Mouse (Mus musculus) heart, postnatal 0 days (tissue): ENCODE measurements at regions not wholly inside any gene's neighbourhood (a gene's known extent, or its start where the extent isn't known, plus 50 kb on each side); places are given as distances from the start of the nearest gene placed in this dataset.

Experiments used
- CTCF ChIP-seq: IDR thresholded peaks from 2 replicates; pipeline ENCODE4 v1.5.1; 2016; ENCODE audit warnings: antibody characterized with exemption, control low read depth, low read depth
- EP300 ChIP-seq: IDR thresholded peaks from 2 replicates; pipeline ENCODE4 v1.6.1; 2016; ENCODE audit warnings: antibody characterized with exemption, low read depth

GRCm38 (mm10) chr2:159281558-159282320, 487.1 kb downstream of the Dhx35 start:
- TF ChIP-seq EP300, result no peak
- TF ChIP-seq CTCF, result no peak
